Mouse (Mus musculus) embryonic stem cell, embryonic (primary cell): ENCODE results near the gene Lpcat2.

Experiments used
- CTCF ChIA-PET, 4 experiments: fragments of 300-600 bp in 2 of 4; fragments of 350-600 bp in 2 of 4; sonication (Branson Sonifier 250); formaldehyde crosslinking; loops; one replicate each; lab custom pipeline; 2022; ENCODE audit warnings: inconsistent platforms in 2 of 4; lab: Charles Lee
- POLR2A ChIA-PET, 4 experiments: fragments of 300-600 bp in 2 of 4; fragments of 350-600 bp in 2 of 4; sonication (Branson Sonifier 250); formaldehyde crosslinking; loops; one replicate each; lab custom pipeline; 2022; ENCODE audit warnings: antibody characterized with exemption in 4 of 4, inconsistent platforms in 1 of 4; lab: Charles Lee

Lpcat2 gene

DNA sequence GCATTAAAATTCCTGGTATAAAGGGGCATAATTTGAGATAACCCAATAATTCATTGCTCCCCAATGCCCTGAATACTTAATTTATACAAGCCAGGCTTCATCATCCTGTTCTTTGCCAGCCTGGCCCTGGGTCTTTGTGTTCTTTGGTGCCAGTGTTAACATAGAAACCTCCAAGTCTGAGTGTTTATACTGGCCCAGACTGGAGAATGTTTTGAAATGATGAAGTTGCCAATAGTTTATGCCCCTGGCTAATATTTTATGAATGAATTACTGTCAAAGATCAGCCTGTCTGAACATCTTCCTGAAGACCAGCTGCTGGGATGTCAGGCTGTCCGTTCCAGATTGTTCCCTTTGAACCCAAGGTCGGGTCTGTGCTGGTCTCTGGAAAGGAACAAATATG, 109.4 kb downstream of the Lpcat2 start:
- CTCF ChIA-PET = no interaction called here
- POLR2A ChIA-PET = no interaction called here
